Mouse (Mus musculus): Measurements from ENCODE around the gene Gm43517. TPM values are rescaled to one million over a fixed set of nuclear protein-coding genes. Genes with fewer than 3 reads are reported as not detected.

Gene Gm43517
- polyA plus RNA-seq, 1 experiment from 2014 or later, result 0.05 TPM

Other genes with a start within 250 kb of the Gm43517 start
- 0.71 and 0.89 TPM in 2 replicates for gene Foxg1, start 2.5 kb upstream of the Gm43517 start, polyA plus RNA-seq (2015; fragmentation: Nextera tagmentation; extraction: Ambion mirVana)

Measured in embryonic facial prominence, embryonic 15.5 days (tissue).